Mouse (Mus musculus) retina, adult 2 months (tissue): ENCODE measurements at regions not wholly inside any gene's neighbourhood (a gene's known extent, or its start where the extent isn't known, plus 50 kb on each side); places are given as distances from the start of the nearest gene placed in this dataset.

Experiments
- DNase-seq: peaks from one replicate; pipeline ENCODE4 v3.0.0-alpha.2; 2012; ENCODE audit warnings: low read depth, low spot score

DNA sequence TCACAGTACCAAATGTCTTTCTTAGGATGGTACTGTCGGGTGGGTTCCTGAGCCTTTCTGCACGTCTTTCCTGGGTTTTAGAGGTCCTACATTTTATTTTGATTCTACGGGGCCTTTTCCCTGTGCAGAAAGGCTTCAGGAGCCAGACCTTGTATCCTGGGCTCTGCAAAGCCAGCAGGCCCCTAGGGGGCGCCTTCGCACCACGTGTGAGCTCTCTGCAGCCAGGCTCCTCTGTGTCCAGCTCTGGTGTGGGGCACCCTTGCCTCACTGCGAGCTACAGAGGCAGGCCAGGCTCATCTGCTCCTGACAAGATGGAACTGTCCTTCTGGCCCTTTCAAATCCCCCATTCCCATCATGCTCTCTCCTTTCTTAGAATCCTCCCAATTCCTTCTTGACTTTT, 53.3 kb upstream of the Usp3 start:
- DNase-seq: peak; percentile 54

DNA sequence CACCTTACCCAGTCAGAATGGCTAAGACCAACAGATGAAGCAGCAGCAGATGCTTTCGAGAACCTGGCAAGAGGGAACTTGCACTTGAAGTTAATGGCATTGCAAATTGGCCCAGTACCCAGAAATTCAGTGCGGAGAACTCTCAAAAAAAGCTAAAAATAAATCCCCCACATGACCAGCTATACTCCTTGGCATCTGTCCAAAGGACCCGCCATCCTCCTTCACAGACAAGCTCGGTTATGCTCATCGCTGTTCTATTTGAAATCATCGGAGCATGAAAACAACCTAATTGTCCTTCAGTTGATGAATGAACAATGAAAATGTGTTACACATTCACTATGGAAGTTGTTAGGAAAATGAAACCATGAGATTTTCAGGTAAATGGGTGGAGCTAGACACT, 58.4 kb upstream of the Usp3 start:
- DNase-seq: peak; percentile 6

DNA sequence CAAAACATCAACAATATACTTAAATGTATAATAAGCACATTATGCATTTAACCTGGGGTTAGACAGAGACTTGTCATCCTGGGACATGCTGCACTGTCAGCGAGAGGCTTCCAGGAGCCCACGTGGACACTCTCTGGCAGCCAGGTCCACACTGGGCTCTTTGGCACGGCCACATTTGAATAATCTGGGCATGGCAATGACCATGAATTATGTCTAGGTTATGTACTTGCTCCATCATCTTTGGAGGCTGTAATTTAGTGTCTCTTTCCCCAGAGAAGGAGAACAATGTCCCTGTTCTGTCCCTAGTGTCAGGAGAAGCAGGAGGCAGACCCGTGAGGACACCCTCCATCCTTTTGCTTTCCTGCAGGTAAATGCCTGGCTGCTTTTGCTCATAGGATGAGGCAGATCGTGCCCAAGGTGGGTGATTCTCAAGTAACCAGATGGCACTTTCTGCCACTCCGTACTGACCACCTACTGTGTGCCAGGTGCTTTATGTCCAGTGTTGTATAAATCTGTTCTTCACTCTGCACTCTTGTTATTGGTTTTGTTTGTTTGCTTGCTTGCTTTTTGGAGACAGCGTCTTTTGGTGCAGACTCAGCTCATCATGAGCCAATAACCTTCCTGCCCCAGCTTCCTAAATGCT, 56.2 kb upstream of the Car12 start:
- no peak for DNase-seq

DNA sequence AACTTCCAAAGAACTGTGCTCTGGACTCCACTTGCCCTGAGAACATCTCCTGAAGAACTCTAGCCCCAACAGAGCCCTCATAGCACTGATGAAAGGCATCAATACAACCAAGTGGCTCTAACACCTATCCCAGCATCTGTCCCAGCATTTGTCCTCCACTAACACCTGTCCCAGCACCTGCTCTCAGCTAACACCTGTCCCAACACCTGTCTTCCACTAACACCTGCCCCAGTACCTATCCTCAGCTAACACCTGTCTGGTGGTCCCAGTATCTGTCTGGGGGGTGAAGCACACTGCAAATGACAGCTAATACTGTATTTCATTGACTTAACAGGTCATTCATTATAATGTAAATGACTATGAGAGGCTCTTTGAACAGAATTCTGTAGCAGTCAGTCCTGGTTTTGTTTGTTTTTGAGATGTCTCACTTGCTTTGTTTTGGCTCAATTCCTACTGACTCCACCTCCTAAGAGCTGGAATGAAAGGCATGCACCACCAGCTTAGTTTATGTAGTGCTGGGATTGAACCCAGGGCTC, 54.7 kb upstream of the Car12 start:
- no peak for DNase-seq

DNA sequence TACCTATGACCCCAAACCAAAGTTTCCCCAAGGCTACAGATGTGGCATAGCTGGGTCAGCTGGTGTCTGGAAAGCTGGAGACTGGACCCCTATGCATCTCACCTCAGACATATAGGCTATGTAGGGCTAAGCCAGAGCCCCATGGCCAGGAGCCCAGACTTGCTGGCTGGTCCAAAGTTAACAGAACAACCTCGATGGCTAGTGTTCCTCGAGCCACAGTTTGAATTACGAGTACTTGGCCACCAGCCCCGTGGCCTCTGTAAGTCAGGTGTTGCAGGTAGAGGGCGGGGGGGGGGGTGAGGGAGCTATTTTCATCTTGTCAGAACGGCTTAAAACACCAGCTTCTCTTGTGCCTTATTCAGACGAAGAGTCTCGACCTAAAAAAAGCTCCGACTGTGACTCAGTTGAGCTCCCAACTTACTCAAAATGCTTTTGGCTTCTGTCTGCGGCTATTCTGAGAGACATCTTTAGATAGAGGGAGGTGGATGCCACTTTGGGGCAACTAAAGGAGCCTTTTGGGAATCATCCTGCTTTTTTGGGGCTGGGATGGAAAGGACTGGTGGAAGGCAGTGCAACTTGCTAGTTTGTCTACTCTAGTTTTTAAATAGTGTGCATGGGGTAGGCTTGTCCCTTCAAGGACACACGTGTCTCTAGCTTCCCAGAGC, 53.6 kb upstream of the Car12 start:
- no peak for DNase-seq

DNA sequence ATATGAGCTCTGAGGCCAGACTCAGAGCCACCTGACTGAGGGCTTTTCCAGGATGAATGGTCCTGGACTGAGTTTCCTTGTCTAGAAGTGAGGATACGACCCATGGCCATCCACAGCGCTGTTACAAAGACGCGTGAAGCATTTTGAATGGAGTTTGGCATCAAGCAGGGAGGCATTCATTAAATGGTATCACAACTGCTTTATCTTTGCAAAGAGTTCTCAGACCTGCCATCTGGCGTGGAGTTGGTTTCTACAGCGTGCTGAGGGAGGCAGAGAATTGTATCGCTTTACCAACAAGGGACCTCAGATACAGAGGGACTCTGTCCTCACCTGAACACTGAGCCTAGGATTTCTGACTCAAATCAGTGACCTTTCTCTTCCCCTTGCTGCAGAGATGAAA, 51.9 kb upstream of the Car12 start:
- DNase-seq: no peak

DNA sequence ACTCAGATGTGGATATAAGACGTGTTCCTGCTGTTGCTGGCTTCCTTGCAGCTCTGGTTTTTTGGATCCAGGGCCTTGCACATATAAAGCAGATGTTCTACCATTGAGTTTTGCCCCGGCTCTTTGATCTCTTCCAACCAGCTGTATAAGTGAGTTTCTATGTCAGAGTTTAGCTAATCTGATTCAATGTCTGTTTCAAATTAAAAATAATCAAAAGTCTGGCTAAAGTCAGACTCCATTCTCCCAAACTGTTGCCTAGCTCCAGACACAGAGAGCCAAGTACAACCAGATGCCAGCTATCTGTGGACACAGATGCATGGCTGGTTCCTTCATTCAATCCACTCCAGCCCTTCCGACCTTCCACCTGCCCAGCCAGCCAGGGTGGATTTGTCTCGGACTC, 51.0 kb upstream of the Car12 start:
- no peak for DNase-seq
